Mouse (Mus musculus): ENCODE measurements at regions not wholly inside any gene's neighbourhood (a gene's known extent, or its start where the extent isn't known, plus 50 kb on each side); places are given as distances from the start of the nearest gene placed in this dataset.

GRCm38 (mm10) chr10:9092237-9092885, 206.5 kb upstream of the Sash1 start:
- no peak for TF ChIP-seq CTCF (IDR thresholded peaks at IDR 0.05; ENCODE audit: low read depth)
- no peak for TF ChIP-seq EP300 (IDR thresholded peaks at IDR 0.05; ENCODE audit: low read depth)
- H3K36me3 ChIP-seq (replicated peaks; ENCODE audit: insufficient read depth, low read length) = no peaks in the 10 kb centered on the region
- H3K9me3 ChIP-seq (ENCODE audit: low read length) = no peaks in the 10 kb centered on the region
- 67% methylated on average over 10 of the region's 10 CpGs for WGBS (ENCODE audit: insufficient replicate concordance)
- no peak overlapping the region for H3K4me2 ChIP-seq (ENCODE audit: low read depth, low read length)
- no peaks in the 10 kb centered on the region for H3K27me3 ChIP-seq (ENCODE audit: insufficient read depth, low read length)
- ATAC-seq (no peak), DNase-seq (no peak)
- no peak overlapping the region for H3K27ac ChIP-seq (ENCODE audit: low read depth)
- no peak overlapping the region for H3K4me3 ChIP-seq (ENCODE audit: low read depth, low read length)
- no peak overlapping the region for H3K9ac ChIP-seq (replicated peaks)
- no peaks in the 10 kb centered on the region for H3K4me1 ChIP-seq (ENCODE audit: insufficient read depth)

GRCm38 (mm10) chr10:9090961-9091360, 205.1 kb upstream of the Sash1 start:
- no peak overlapping the region for H3K4me2 ChIP-seq (ENCODE audit: low read depth, low read length)
- 70% methylated on average over 6 of the region's 6 CpGs for WGBS (ENCODE audit: insufficient replicate concordance)
- no peak overlapping the region for H3K9ac ChIP-seq (replicated peaks)
- DNase-seq = no peak
- no peak for ATAC-seq
- H3K4me1 ChIP-seq (ENCODE audit: insufficient read depth) = no peaks in the 10 kb centered on the region
- TF ChIP-seq CTCF (IDR thresholded peaks at IDR 0.05; ENCODE audit: low read depth) (no peak), EP300 (IDR thresholded peaks at IDR 0.05; ENCODE audit: low read depth) (no peak)
- no peak overlapping the region for H3K27ac ChIP-seq (ENCODE audit: low read depth)
- no peak overlapping the region for H3K4me3 ChIP-seq (ENCODE audit: low read depth, low read length)
- no peaks in the 10 kb centered on the region for H3K27me3 ChIP-seq (ENCODE audit: insufficient read depth, low read length)
- H3K9me3 ChIP-seq (ENCODE audit: low read length) = no peaks in the 10 kb centered on the region
- H3K36me3 ChIP-seq (replicated peaks; ENCODE audit: insufficient read depth, low read length) = no peaks in the 10 kb centered on the region

- Histone ChIP-seq H3K27me3 (ENCODE audit: insufficient read depth, low read length) (no peaks in the 10 kb centered on the region), H3K27ac (ENCODE audit: low read depth) (no peak overlapping the region), H3K9ac (replicated peaks) (no peak overlapping the region), H3K4me3 (ENCODE audit: low read depth, low read length) (no peak overlapping the region), H3K4me1 (ENCODE audit: insufficient read depth) (no peaks in the 10 kb centered on the region), H3K36me3 (replicated peaks; ENCODE audit: insufficient read depth, low read length) (no peaks in the 10 kb centered on the region), H3K4me2 (ENCODE audit: low read depth, low read length) (no peak overlapping the region), H3K9me3 (ENCODE audit: low read length) (no peaks in the 10 kb centered on the region)
- TF ChIP-seq CTCF (IDR thresholded peaks at IDR 0.05; ENCODE audit: low read depth) (0 out of 2 replicates have a peak, but pooled peaks have one; percentile 26), EP300 (IDR thresholded peaks at IDR 0.05; ENCODE audit: low read depth) (no peak)
- DNase-seq (no peak), ATAC-seq (no peak)
- WGBS (ENCODE audit: insufficient replicate concordance) = 81% methylated on average over 3 of the region's 3 CpGs
Observed at GRCm38 (mm10) chr10:9087871-9088270, 202.0 kb upstream of the Sash1 start.

GRCm38 (mm10) chr10:9087171-9087570, 201.3 kb upstream of the Sash1 start:
- H3K27me3 ChIP-seq (ENCODE audit: insufficient read depth, low read length) = no peaks in the 10 kb centered on the region
- H3K27ac ChIP-seq (ENCODE audit: low read depth) = no peak overlapping the region
- no peak for DNase-seq
- H3K4me2 ChIP-seq (ENCODE audit: low read depth, low read length) = no peak overlapping the region
- no peaks in the 10 kb centered on the region for H3K36me3 ChIP-seq (replicated peaks; ENCODE audit: insufficient read depth, low read length)
- H3K9ac ChIP-seq (replicated peaks) = no peak overlapping the region
- no peaks in the 10 kb centered on the region for H3K9me3 ChIP-seq (ENCODE audit: low read length)
- ATAC-seq = no peak
- TF ChIP-seq EP300 (IDR thresholded peaks at IDR 0.05; ENCODE audit: low read depth) (no peak), CTCF (IDR thresholded peaks at IDR 0.05; ENCODE audit: low read depth) (no peak)
- WGBS (ENCODE audit: insufficient replicate concordance) = 62% methylated on average over 3 of the region's 3 CpGs
- H3K4me1 ChIP-seq (ENCODE audit: insufficient read depth) = no peaks in the 10 kb centered on the region
- H3K4me3 ChIP-seq (ENCODE audit: low read depth, low read length) = no peak overlapping the region

- no peak overlapping the region for H3K4me3 ChIP-seq (ENCODE audit: low read depth, low read length)
- no peaks in the 10 kb centered on the region for H3K36me3 ChIP-seq (replicated peaks; ENCODE audit: insufficient read depth, low read length)
- DNase-seq (no peak), ATAC-seq (no peak)
- no peak overlapping the region for H3K27ac ChIP-seq (ENCODE audit: low read depth)
- no peak overlapping the region for H3K4me2 ChIP-seq (ENCODE audit: low read depth, low read length)
- no peaks in the 10 kb centered on the region for H3K9me3 ChIP-seq (ENCODE audit: low read length)
- H3K4me1 ChIP-seq (ENCODE audit: insufficient read depth) = no peaks in the 10 kb centered on the region
- H3K9ac ChIP-seq (replicated peaks) = no peak overlapping the region
- 71% methylated on average over 2 of the region's 2 CpGs for WGBS (ENCODE audit: insufficient replicate concordance)
- no peaks in the 10 kb centered on the region for H3K27me3 ChIP-seq (ENCODE audit: insufficient read depth, low read length)
- TF ChIP-seq CTCF (IDR thresholded peaks at IDR 0.05; ENCODE audit: low read depth) (no peak), EP300 (IDR thresholded peaks at IDR 0.05; ENCODE audit: low read depth) (no peak)
Observed at GRCm38 (mm10) chr10:9086666-9087065, 200.8 kb upstream of the Sash1 start.

GRCm38 (mm10) chr10:9085441-9085840, 199.6 kb upstream of the Sash1 start:
- Histone ChIP-seq H3K27me3 (ENCODE audit: insufficient read depth, low read length) (no peaks in the 10 kb centered on the region), H3K27ac (ENCODE audit: low read depth) (no peak overlapping the region), H3K4me2 (ENCODE audit: low read depth, low read length) (no peak overlapping the region), H3K9ac (replicated peaks) (no peak overlapping the region), H3K4me3 (ENCODE audit: low read depth, low read length) (no peak overlapping the region), H3K36me3 (replicated peaks; ENCODE audit: insufficient read depth, low read length) (no peaks in the 10 kb centered on the region), H3K9me3 (ENCODE audit: low read length) (no peaks in the 10 kb centered on the region), H3K4me1 (ENCODE audit: insufficient read depth) (no peaks in the 10 kb centered on the region)
- WGBS (ENCODE audit: insufficient replicate concordance) = 82% methylated on average over 7 of the region's 7 CpGs
- ATAC-seq = no peak
- TF ChIP-seq CTCF (IDR thresholded peaks at IDR 0.05; ENCODE audit: low read depth) (no peak), EP300 (IDR thresholded peaks at IDR 0.05; ENCODE audit: low read depth) (no peak)
- no peak for DNase-seq

All from liver, postnatal 0 days (tissue).